Mouse (Mus musculus) spleen, postnatal 10 days (tissue): Measurements from ENCODE around the gene Hps6.

Experiments used
- DNase-seq, 2 experiments: peaks; one replicate each; pipeline ENCODE4 v3.0.0; 2021 to 2022; ENCODE audit warnings: low spot score in 2 of 2

Hps6 gene

DNA sequence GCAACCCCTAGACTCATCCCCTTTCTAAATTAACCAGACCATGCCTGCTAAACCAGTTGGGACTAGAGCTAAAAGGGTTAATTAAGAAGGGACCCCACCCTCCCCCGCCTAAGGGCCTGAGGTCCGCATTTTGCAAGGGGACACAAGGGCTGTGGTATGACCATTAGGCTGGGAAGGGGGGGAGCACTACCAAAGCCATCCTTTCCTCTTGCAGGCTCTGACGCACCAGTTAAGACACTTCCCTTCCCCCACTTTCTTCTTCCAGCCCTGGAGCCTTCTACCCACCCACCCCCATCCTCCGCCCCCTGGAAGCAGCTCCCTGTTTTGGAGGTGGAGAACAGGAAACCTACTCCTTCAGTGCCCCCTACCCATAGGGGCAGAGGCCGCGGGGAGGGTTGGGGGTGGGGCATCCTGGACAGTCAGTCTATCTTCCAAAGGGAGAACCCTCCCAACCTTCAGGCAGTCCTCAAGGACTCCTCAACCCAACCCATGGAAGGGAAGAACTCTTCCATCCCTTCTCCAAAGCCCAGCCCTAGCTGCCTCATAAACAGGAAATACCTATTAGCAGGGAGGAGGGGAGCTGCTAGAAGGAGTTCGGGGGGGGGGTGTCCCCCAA is 42.5 kb downstream of the Hps6 start:
- peak in 1 of 2 experiments; percentile 34 for DNase-seq

DNA sequence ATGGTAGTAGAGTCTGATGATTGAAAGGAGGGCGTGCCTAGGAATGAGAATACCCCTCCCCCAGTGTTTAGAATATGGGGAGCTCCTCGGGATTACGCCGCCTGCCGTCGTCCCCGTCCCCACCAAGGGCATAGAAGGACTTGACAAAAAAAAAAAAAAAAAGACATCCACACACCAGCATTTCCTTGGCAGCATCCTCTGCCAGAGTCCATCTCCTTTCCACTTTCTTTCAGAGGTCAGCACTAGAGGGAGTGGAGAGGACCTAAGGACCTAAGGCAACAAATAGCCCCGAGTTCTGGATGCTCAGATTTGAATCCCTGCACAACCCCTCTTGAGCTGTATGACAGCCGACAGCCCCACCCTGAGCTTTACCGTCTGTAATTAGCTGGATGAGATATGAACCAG is 43.3 kb downstream of the Hps6 start:
- DNase-seq: no peak

DNA sequence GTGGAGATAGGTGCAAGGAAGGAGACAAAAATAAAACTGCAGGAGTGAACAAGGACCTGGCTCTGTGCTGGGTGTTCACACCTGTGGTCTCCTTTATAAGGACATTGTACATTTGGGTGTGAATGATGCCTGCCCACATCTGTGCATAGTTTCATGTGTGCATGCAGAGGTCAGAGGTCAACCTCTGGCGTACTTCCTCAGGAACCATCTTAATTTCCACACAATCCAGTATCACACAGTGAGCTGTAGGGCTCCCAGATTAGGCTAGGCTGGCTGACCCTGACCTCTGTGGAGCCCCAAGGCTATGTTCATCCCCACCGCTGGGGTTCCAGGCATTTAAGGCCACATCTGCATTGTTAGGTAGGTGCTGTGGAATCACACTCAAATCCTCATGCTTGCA is 44.1 kb downstream of the Hps6 start:
- DNase-seq: no peak

DNA sequence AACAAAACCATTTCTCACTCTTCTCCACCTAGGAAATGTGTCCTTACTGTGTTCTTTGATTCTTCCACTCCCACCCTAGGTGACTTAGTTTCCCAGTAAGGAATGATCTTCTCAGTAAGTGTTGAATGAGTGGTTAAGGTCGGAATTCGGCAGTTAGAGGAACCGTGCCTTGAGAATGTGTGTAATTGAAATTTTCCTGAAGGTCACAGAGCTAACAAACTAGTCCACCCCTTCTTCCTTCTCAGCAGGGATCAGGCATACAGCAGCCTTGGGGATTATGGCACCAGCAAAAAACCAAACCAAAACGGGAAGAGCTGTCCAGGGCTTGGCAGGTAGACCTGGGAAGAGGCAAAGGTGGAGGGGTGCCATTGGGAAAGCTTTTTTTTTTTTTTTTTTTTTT is 45.8 kb downstream of the Hps6 start:
- no peak for DNase-seq

DNA sequence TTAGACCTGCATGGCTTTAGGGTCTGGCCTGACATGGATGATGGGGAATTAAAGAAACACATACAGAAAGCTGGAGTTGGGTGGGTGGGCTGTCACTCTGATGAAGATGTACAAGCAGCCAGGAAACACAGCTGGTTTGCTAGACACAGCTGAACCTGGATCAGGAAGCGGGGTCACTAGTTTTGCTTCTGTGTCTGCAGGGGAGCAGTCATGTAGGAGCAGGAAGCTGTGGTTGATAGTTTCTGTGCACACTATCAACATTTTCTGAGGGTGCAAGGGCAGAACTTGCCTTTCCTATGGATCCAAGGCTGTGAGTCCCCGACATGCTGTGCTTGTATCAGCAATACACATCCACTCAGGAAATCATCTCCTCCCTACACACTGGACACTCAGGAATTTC is 47.2 kb downstream of the Hps6 start:
- DNase-seq: peak in 1 of 2 experiments; percentile 31
